Mouse (Mus musculus) adrenal gland (tissue): ENCODE measurements around the gene Gm7030.
"Not testable (repeated sequence)": the region's sequence is repeated elsewhere in the genome, so short reads cannot be mapped to it uniquely, and the experiment has no call there.

ENCODE experiments used
- intact Hi-C: fragments of 180-260 bp; cut with DNase I; formaldehyde crosslinking; loops from one replicate; pipeline ENCODE4 v1.15.1; 2025

The Gm7030 gene

DNA sequence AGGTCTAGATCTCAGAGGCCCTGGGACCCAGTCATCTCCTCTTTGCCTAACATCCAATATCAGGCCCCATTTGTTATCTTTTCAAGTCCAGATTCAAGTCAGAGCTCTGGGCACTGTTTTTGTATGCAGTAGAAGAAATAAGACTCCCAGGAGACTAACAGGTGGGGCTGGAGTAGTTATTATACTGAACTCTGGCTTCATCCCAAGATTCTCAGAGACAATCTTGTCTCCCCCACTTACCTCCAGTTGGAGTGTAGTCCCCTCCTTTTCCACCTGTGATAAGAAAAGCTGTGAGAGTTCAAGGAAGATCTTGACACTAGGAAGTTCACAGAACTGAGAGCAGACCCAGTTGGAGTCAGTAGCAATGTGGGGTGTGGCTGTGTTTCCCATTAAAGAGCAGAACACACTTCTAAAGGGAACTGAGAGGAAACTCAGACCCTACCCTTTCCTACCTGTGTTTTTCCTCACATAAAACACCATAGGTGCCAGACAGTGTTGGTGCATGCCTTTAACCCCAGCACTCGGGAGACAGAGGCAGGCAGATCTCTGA is 7.1 kb upstream of the Gm7030 start:
- intact Hi-C loops: loop anchor here (10.0 kb wide), 1 partner anchor 72 kb away; no protein-coding TSS in a partner anchor

DNA sequence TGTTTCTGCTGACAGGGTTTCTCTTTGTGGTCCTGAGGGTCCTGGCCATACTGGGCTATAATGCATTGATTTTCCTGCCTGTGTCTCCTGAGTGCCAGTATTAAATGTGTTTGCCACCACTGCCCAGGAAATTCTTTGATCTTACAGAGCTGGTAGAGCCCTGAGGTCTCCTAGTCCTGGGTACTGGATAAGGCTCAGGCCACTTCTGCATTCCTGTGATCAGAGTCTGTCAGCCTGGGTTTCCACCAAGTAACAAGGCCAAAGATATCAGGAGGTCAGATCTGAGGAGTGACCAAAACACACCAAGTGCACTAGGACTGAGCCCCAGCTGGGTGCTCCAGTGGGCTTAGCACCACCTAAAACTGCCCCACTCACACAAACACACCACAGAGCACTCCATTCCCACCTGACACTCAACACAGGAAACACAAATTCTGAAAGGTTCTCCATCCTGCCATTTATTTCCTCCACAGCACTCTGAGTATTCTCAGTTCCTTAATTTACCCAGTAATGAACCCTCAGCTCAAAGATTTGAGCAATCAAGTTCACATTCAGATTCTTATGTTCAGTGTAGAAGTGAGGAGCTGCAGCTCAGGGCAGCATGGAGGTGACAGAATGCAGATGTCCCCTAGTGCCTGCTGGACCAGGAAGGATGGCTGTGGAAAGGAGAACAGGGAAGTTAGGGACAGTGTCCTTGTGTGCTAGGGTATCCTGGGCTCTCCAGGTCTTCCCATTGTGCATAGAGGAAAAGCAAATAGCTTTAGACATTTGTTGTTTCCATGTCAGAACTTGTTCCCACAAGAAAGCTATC is 6.4 kb upstream of the Gm7030 start:
- intact Hi-C loops: loop anchor here (10.0 kb wide), 1 partner anchor 71 kb away; no protein-coding TSS in a partner anchor

DNA sequence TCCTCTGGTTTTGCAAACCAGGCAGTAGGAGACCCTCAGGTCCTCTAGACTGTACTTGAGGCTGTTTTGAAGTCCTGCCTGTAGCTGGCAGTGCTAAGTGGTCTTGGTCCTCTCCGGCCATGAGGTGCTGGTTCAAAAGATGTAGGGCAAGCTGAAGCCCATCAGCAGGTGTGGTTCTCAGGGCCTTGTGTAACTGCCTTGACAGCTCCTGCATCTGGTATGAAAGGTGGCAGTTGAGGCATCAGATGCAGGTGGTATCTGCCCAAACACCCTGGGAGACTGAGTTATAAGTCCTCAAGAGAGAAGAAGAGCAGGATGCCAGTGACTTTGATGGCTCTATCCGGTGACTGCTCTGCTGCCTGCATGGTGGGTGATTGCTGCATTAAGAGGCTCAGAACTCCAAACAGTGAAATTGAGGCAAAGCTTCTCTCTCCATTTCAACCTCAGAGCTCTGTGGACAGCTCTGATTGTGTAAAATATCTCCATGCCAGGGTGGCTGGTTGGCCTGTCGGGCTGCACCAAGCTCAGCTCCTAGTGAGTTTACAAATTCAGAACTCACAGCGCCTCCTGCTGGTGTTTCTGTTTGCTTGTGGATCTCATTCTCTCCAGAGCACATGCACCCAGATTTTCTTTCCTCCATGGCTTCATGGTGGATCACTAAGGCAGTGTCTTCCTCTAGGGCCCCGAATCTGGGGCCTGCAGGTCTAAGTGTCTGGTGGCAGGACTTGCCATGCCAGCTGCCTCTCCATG is 2.5 kb upstream of the Gm7030 start:
- intact Hi-C loops: loop anchor here (10.0 kb wide), 1 partner anchor 67 kb away; no protein-coding TSS in a partner anchor

DNA sequence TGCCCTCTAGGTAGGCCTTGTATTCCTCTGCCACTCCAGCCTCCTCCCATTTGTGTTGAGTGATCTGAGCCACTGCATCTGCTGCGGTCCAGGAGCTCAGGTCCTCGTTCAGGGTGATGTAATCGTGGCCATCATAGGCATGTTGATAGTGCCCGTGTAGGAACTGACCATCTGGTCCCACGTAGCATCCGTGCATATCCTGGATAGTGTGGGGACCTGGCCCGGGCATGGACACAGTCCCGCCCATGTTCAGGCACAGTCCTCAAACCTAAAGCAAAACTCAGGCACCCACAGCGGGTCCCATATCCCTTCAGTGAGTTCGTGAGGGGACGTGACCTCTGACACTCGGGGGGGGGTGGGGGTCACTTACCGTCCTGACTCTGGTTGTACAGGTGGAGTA is 700 bp downstream of the Gm7030 start:
- intact Hi-C loops: not testable (repeated sequence)

DNA sequence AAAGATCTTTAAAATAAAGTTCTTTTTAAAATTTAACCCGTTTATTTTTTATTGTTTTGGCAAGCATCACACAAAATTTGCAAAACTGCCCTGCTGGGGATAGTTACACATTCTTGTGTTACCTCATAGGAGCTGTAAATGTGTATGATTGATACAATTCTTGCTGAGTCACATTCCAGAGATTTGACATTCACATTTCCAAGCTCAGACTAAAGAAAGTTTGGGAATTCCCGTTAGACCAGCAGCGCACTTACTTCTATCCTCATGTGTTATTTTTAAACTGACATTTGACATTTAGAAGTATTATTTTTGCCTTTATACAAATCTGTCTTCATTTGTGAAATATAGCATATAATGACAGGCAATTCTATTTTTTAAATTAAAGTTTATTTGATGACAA is 5.1 kb downstream of the Gm7030 start:
- intact Hi-C loops: not testable (repeated sequence)

DNA sequence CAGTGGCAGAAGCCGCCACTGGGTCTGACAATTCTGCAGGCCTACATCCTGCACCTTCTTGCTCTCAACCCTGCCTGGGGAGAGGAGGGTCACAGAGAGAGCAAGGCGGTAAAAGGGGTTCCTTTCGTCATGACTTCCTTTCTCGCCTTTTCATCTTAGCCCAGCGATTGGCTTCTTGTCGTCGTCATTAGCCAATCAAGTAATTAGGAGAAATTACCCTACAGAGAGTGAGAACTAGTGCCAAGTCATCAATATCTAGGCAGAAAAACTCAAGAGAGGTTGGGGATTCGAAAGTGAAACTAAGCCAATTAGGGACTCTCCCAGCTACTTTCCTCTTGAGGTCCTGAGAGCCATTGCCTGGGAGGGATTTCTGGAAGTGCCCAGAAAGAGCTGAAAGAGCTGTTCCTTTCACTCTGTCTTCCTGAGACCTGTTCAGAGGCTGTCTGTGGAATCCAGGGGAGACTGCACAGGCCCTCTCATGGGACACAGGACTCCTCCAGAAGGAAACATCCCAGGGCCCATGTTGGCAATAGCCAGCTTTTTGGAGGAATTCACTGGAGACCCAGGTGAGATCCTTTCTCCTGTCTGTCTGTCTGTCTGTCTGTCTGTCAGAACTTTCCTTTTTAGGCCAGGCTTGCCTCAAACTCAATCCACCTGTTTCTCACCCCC is 7.7 kb downstream of the Gm7030 start, which contains the start of gene Gm19684:
TSS of gene Gm19684 (plus strand) at position 327 of the 669 bp plus-strand sequence.
- intact Hi-C loops: not testable (repeated sequence)

DNA sequence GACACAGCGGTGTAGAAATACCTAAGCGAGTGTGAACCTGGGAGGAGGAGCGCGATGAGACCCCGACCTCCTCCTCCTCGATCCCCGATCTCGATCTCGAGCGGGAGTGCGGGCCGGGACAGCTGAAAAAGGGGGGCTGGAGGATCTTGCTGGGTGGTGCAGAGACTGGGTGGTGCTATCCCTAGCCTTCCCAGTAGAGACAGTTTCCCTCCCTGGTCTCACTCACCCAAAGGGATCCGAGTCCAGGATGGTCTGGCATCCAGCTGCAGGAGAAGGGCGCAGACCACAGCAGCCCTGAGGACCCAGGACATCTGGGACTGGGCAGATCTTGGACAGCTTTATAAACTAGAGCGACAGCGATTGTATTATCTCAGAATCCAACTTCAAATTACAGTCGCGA is 8.4 kb downstream of the Gm7030 start:
- intact Hi-C loops: not testable (repeated sequence)

DNA sequence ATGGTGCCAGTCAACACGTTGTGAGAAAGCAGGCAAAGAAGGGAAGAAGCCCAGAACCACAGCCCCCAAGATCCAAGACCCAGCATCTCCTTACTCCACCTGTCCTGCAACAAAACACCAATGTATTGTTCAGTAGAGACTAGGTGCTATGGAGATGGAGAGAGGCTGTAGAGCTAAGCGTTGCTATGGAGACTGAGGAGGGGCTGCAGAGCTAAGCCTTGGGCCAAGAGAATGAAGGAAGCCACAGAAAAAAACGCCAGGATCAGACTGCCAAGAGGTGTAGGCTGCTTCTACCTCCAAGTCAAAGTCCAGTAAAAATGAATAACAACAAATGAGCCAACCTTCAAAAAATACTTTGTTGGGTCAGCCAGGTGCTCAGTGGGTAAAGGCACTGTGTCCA is 12.7 kb downstream of the Gm7030 start:
- intact Hi-C loops: not testable (repeated sequence)

DNA sequence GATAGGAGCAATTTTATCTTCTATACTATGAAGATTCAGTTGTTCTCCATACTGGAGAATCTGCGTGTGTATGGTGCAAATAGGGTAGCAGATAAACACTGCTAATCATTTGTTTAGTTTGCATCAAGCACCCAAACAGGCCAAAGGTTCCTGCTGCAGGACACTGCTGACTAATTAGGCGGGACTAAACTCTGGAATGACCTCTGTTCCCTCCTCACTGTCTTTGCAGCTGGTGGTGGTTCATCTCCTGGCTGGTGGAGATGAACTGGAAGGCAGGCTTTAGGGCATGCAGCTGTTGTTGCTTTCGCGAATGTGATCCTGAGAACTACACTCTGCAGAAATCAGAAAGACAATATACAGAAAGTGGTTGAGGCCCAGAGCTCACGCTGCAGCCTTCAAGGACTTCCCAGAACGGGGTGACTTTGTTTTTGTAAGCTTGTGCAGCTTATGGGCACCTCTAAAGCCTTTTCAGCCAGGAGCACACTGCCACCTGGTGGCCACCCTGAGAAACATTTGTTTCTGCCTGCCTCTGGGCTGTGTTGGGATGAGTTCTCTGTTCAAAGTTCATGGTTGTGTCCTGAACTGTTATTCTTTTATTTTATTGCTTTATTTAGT is 15.1 kb downstream of the Gm7030 start:
- intact Hi-C loops: not testable (repeated sequence)

DNA sequence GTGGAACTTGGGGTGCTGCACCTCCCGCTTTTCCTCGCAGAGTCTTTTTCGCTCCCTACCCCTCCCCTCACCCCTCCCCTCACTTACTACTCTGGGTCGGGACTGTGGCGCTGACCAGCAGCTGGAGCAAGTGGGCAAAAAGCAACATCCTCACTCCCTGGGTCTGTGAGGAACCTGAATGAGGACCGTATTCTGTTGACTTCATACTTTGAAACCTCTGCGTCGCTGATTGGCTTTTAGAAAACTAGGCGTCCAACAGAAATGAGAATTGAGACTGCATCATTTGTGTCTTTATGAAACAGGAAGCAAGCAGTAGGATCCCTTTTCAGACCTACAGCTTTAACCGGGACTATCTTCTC is 17.7 kb downstream of the Gm7030 start:
- intact Hi-C loops: not testable (repeated sequence)

DNA sequence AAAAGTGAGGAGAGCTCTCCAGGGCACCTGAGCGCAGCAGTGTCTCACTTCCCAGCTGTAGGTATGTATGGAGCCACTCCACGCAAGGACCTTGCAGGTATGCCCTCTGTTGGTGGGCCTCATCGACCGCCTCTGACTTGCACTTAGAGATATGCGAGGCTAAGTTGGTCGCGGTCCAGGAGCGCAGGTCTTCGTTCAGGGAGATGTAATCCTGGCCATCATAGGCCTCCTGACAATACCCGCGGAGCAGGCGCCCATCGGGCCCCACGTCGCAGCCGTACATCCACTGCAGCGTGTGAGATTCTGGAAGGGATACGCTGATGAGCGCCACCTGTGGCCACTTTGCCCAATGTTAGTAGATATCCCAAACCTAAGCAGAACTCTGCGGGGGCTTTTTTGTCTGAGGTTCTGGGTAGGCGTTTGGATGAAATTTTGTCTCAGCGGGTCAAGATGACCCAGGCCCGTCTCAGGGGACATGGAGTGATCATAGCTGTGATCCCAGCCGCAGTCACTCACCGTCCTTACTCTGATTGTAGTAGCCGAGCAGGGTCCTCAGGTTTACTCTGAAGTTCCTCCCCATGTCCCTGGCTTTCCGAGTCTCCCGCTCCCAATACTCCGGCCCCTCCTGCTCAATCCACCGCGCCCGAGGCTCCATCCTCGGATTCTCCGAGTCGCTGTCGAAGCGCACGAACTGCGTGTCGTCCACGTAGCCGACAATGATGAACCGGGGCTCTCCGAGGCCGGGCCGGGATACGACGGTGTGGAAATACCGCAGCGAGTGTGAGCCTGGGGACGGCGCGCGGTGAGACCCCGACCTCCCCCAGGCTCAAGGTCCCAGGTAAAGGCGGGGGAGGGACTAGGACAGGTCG is 18.4 kb downstream of the Gm7030 start:
- intact Hi-C loops: not testable (repeated sequence)

DNA sequence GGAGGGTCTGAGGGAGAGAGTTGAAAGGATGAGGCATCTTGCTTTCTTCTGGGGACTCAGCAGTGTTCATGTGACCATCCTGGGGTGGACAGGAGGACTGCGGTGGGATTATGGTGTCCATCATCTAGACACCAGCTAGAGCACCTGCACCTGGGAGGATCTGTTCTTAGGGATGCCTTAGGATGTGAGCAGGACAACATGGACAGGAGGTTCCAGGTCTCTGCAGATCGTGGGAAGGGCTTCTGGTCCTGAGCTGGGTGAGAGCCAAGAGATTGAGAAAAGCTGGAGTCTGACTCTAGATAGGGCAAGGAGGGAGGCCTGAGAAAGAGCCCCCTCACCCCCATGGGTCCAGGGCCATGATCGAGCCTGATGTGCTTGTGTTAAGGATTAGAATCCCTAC is 19.1 kb downstream of the Gm7030 start:
- intact Hi-C loops: not testable (repeated sequence)

DNA sequence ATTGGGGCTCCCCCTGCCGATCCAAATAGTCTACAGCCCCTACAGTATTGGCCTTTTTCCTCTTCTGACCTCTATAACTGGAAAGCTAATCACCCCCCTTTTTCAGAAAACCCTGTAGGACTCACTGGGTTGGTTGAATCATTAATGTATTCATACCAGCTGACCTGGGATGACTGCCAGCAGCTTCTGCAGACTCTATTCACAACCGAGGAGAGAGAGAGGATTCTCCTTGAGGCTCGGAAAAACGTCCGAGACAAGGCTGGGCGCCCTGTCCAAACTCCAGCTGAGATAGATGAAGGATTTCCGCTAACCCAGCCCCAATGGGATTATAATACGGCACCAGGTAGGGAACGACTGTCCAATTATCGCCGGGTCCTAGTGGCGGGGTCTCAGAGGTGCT is 27.1 kb downstream of the Gm7030 start:
- intact Hi-C loops: not testable (repeated sequence)

DNA sequence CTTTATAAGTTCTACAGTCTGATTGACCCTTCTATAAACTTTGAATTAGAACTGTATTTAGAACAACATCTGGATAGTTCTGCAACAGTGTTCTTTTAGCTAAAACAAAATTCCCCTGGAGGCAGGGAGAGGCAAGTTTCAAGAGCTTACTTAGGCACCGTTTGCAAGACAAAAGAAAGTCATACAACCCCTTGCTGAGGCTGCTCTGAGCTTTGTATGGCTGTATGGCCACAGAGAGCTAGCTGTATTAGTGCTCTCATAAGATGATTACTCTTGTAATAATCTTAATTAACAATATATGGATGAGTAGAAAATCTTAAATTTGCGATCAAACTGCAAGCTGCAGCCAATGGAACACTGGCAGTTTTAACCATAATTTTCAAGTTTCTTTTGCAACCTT is 29.6 kb downstream of the Gm7030 start:
- intact Hi-C loops: not testable (repeated sequence)

DNA sequence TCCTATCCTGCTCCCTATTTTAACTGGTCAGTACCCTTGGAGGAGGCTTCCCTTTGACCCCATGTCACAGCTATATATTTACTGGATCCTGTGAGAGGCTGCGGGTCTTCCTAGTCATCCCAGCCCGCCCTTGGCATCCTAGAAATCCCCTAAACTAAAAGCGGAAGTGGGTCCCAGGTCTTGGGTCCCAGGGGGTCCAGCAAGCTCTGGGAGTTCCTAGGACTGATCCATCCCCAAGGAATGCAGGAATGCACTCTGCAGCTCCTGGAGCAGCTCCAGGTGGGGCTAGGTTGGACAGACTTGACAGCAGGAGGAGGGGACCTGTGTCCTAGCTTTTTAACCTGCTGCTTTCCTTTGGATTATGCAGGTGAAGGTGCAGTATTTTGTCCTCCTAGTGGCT is 35.3 kb downstream of the Gm7030 start:
- intact Hi-C loops: no loop called here

DNA sequence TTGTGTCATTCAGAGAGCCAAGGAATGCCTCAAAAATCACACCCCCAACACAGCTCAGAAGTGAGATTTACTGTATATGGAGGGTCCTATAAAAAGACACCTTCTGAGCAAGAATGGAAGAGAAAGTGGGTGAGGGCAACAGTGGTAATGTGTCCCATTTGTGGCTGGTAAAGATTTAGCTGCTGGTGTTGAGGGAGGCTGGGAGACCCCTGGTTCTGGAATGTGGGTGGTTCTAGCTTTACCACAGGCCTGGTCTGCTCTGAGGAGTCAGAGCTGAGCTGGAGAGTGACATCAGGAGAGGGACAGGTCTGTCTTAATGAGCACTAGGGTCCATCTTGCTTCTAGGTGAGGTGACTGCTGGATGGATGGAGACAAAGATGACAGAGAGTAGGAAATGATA is 36.7 kb downstream of the Gm7030 start:
- intact Hi-C loops: not testable (repeated sequence)

DNA sequence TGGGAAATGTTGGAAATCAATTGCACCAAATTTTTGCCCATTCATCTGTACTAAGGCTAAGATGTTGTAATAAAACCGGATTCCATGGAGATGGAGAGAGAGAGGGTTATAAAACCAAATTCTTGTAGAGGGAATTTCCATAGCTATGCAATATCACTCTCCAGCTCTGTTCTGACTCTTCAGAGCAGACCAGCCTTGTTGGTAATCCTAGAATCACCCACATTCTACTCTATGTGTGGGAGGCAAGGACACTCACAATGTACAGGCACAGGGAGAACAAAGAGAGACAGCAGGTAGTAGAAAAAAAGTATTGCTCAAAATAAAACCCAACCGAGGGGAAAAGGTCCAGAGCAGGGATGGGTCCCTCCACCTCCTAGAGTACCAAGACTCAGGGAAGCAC is 37.3 kb downstream of the Gm7030 start:
- intact Hi-C loops: not testable (repeated sequence)

DNA sequence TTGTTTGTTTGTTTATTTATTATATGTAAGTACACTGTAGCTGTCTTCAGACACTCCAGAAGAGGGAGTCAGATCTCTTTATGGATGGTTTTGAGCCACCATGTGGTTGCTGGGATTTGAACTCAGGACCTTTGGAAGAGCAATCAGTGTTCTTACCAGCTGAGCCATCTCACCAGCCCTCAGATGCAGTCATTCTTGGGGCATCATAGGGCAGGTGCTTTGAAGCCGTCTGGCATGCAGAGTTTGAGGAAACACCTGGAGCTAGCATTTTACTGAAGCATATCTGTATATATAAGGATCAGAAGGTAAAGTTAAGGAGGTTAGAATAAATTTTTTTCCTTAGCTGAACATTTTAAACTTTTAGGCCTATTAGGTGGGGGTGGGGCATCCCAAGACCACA is 43.2 kb downstream of the Gm7030 start:
- intact Hi-C loops: not testable (repeated sequence)

DNA sequence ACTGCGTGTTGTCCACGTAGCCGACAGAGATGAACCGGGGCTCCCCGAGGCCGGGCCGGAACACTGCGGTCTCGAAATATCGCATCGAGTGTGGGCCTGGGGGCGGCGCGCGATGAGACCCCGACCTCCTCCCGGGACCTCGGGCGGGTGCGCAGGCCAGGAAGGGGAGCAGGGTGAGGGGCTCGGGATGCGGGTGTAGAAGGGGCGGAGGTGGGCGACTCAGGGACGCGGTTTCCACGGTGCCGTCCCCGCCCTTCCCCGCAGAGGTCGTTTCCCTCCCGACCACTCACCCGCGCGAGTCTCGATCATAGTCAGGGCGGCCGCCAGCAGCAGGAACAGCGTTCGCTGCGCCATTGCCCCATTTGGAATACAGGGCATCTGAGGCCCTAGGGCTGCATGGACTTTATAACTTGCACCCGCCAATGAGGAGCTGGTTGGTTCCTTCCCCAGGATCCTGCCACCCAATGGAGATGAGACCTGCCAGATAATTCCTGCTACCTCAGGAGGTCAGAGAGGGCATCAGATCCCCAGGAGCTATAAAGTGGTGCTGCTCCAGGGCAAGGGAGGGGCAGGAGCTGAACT is 45.3 kb downstream of the Gm7030 start:
- intact Hi-C loops: no loop called here
